Comparison of ENCODE assay signal across 8 mouse cellular contexts in the genomic region with DNA sequence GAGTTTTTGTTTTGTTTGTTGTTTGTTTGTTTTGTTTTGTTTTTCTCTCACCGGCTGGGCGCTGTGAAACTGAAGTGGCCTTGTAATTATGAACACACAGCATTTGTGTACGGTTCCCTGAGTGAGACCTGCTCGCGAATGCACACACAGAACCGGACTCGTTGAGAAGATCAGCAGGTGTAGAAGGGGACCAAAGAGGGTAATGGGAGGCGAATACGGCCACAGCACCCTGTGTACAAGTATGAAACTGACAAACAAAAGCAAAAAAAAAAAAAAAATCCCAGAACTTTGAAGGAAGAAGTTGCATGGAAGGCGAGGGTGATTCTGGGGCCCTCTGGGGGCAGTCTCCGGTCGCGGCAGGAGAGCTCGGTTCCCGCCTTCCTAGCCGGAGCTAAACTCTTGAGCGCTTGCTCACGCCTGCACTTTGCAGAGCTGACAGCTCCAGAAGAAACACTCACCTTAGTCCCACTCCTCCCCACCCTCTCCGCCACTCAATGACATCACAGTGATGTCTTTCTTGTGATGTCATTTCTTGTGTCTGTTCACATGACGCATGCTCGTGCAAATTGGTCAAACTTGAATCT. TPM values are rescaled to one million over a fixed set of nuclear protein-coding genes. Genes with fewer than 3 reads are reported as not detected.
DNase-seq lines count a peak whose midpoint lies in the region; ATAC-seq and TF ChIP-seq lines count a peak whose summit lies in the region.

No protein-coding gene starts in this region.

- under 1% methylated on average over 21 of the region's 21 CpGs for WGBS in forebrain, embryonic 16.5 days
- WGBS in midbrain, embryonic 13.5 days, result under 1% methylated on average over 21 of the region's 21 CpGs
- 2% methylated on average over 21 of the region's 21 CpGs for WGBS in cerebellum, adult 2 months

- H3K4me2 ChIP-seq in forebrain, embryonic 16.5 days (ENCODE audit: low read length), result peak overlapping the region; percentile 46
- H3K4me2 ChIP-seq in midbrain, embryonic 13.5 days (replicated peaks), result peak overlapping the region; percentile 53

- H3K27ac ChIP-seq in left cerebral cortex, adult 2 months, result no peak overlapping the region
- H3K27ac ChIP-seq in forebrain, embryonic 16.5 days (ENCODE audit: low read length), result no peak overlapping the region
- H3K27ac ChIP-seq in midbrain, embryonic 13.5 days, result no peak overlapping the region
- H3K27ac ChIP-seq in cerebellum, adult 2 months (ENCODE audit: insufficient read depth, low read length), result no peak overlapping the region

- TF ChIP-seq CTCF in left cerebral cortex, adult 2 months (IDR thresholded peaks at IDR 0.05), result no peak; the same call in 1 of the 2 replicates
- TF ChIP-seq CTCF in cerebellum, adult 2 months (IDR thresholded peaks at IDR 0.05; ENCODE audit: borderline replicate concordance, insufficient read depth, low read depth, low read length), result no peak

- TF ChIP-seq POLR2A in cerebellum, adult 2 months (IDR thresholded peaks at IDR 0.05; ENCODE audit: borderline replicate concordance, insufficient read depth, low read length), result no peak

- peak; percentile 36; the same call in 1 of the 2 replicates for ATAC-seq in forebrain, embryonic 16.5 days
- ATAC-seq in midbrain, embryonic 13.5 days, result no peak; the same call in 1 of the 2 replicates

- H3K9me3 ChIP-seq in forebrain, embryonic 16.5 days (ENCODE audit: control insufficient read depth, low read length), result no peaks in the 10 kb centered on the region; the same call in 1 of the 2 replicates
- no peaks in the 10 kb centered on the region; the same call in 1 of the 2 replicates for H3K9me3 ChIP-seq in midbrain, embryonic 13.5 days

- peaks cover 55% of the 10 kb centered on the region for H3K27me3 ChIP-seq in forebrain, embryonic 16.5 days (replicated peaks; ENCODE audit: control insufficient read depth, insufficient read depth, low read length)
- peaks cover 90% of the 10 kb centered on the region for H3K27me3 ChIP-seq in midbrain, embryonic 13.5 days
- H3K27me3 ChIP-seq in cerebellum, adult 2 months (ENCODE audit: control insufficient read depth, insufficient read depth, low read length), result peaks cover 15% of the 10 kb centered on the region; the same call in 1 of the 2 replicates

- no peaks in the 10 kb centered on the region for H3K36me3 ChIP-seq in forebrain, embryonic 16.5 days (ENCODE audit: control insufficient read depth, insufficient read depth)
- H3K36me3 ChIP-seq in midbrain, embryonic 13.5 days, result no peaks in the 10 kb centered on the region

- H3K4me1 ChIP-seq in forebrain, embryonic 16.5 days (replicated peaks; ENCODE audit: control insufficient read depth, insufficient read depth, low read length), result peaks cover 12% of the 10 kb centered on the region
- peaks cover 8% of the 10 kb centered on the region; the same call in 1 of the 2 replicates for H3K4me1 ChIP-seq in midbrain, embryonic 13.5 days (replicated peaks)
- H3K4me1 ChIP-seq in cerebellum, adult 2 months (ENCODE audit: control insufficient read depth, insufficient read depth, low read length), result no peaks in the 10 kb centered on the region

- intact Hi-C loops in left cerebral cortex, adult 2 months (cut with DNase I), result loop anchor here (2.0 kb wide), 2 partner anchors 19 to 21 kb away; no protein-coding TSS in a partner anchor
- intact Hi-C loops in left cerebral cortex, postnatal 36 days (cut with DNase I), result loop anchor here (5.0 kb wide), 1 partner anchor 78 kb away; no protein-coding TSS in a partner anchor

- H3K4me3 ChIP-seq in left cerebral cortex, adult 2 months, result peak overlapping the region; percentile 24; the same call in 1 of the 2 replicates
- H3K4me3 ChIP-seq in forebrain, embryonic 16.5 days (replicated peaks; ENCODE audit: low read length), result peak overlapping the region; percentile 29
- peak overlapping the region; percentile 31 for H3K4me3 ChIP-seq in midbrain, embryonic 13.5 days (replicated peaks)
- H3K4me3 ChIP-seq in cerebellum, adult 2 months (replicated peaks; ENCODE audit: insufficient read depth, low read depth, low read length), result no peak overlapping the region

- DNase-seq in left cerebral cortex, adult 2 months (ENCODE audit: extremely low spot score in 1 of 2, low spot score in 2 of 2), result no peak
- no peak for DNase-seq in left cerebral cortex, postnatal 36 days (ENCODE audit: low spot score in 2 of 2)
- DNase-seq in R1 (ENCODE audit: low read depth, low spot score), result peak; percentile 83
- DNase-seq in kidney, postnatal 4 days, result peak; percentile 56 to 71
- DNase-seq in frontal cortex, postnatal 10 days (ENCODE audit: low spot score in 2 of 2), result no peak
- DNase-seq in cerebellum, adult 2 months, result no peak

- no peak overlapping the region for H3K9ac ChIP-seq in forebrain, embryonic 16.5 days (replicated peaks; ENCODE audit: low read depth, low read length)
- H3K9ac ChIP-seq in midbrain, embryonic 13.5 days (replicated peaks), result no peak overlapping the region

RNA-seq across cellular contexts. Expression of gene Prss16, which starts 14.1 kb away (rescaled TPM):
- total RNA-seq in left cerebral cortex, adult 2 months (2021), result 1 to 10 TPM in 1 of 2 experiments, under 1 TPM in 1; 0.57 to 1.1 TPM
- 1 to 10 TPM in 1 of 2 experiments, under 1 TPM in 1; 0.34 to 1.1 TPM for total RNA-seq in left cerebral cortex, postnatal 36 days (2021)
- polyA plus RNA-seq in forebrain, embryonic 16.5 days (2015; fragmentation: Nextera tagmentation; extraction: Ambion mirVana), result 0.19 TPM in 1 of 2 replicates, not detected in the other
- not detected in 2 replicates for polyA plus RNA-seq in midbrain, embryonic 13.5 days (2015; fragmentation: Nextera tagmentation; extraction: Ambion mirVana)
- 0.36 and 1.1 TPM in 2 replicates for polyA plus RNA-seq in cerebellum, adult 2 months (2012; rRNA removed)

RNA-seq across cellular contexts. Expression of gene Pom121l2, which starts 14.4 kb away (rescaled TPM):
- not detected for total RNA-seq in left cerebral cortex, adult 2 months (2021)
- not detected for total RNA-seq in left cerebral cortex, postnatal 36 days (2021)
- not detected in 2 replicates for polyA plus RNA-seq in forebrain, embryonic 16.5 days (2015; fragmentation: Nextera tagmentation; extraction: Ambion mirVana)
- polyA plus RNA-seq in midbrain, embryonic 13.5 days (2015; fragmentation: Nextera tagmentation; extraction: Ambion mirVana), result not detected in 2 replicates
- not detected in 2 replicates for polyA plus RNA-seq in cerebellum, adult 2 months (2012; rRNA removed)

RNA-seq across cellular contexts. Expression of gene Hist1h2ah, which starts 39.9 kb away (rescaled TPM):
- total RNA-seq in left cerebral cortex, adult 2 months (2021), result 10 to 100 TPM; 18.8 to 25.6 TPM
- 10 to 100 TPM; 24.6 to 42.5 TPM for total RNA-seq in left cerebral cortex, postnatal 36 days (2021)
- not detected in 2 replicates for polyA plus RNA-seq in forebrain, embryonic 16.5 days (2015; fragmentation: Nextera tagmentation; extraction: Ambion mirVana)
- polyA plus RNA-seq in midbrain, embryonic 13.5 days (2015; fragmentation: Nextera tagmentation; extraction: Ambion mirVana), result 6.2 TPM in 1 of 2 replicates, not detected in the other
- not detected in 2 replicates for polyA plus RNA-seq in cerebellum, adult 2 months (2012; rRNA removed)

RNA-seq across cellular contexts. Expression of gene Hist1h2bk, which starts 40.2 kb away (rescaled TPM):
- 10 to 100 TPM; 12.2 to 13.5 TPM for total RNA-seq in left cerebral cortex, adult 2 months (2021)
- 10 to 100 TPM; 13.0 to 13.3 TPM for total RNA-seq in left cerebral cortex, postnatal 36 days (2021)
- polyA plus RNA-seq in forebrain, embryonic 16.5 days (2015; fragmentation: Nextera tagmentation; extraction: Ambion mirVana), result 3.3 TPM in 1 of 2 replicates, not detected in the other
- 4.0 and 5.5 TPM in 2 replicates for polyA plus RNA-seq in midbrain, embryonic 13.5 days (2015; fragmentation: Nextera tagmentation; extraction: Ambion mirVana)
- 0.34 TPM in 1 of 2 replicates, not detected in the other for polyA plus RNA-seq in cerebellum, adult 2 months (2012; rRNA removed)

RNA-seq across cellular contexts. Expression of gene Hist1h4i, which starts 45.7 kb away (rescaled TPM):
- total RNA-seq in left cerebral cortex, adult 2 months (2021), result 10 to 100 TPM; 58.2 to 75.2 TPM
- 10 to 100 TPM; 65.2 to 73.2 TPM for total RNA-seq in left cerebral cortex, postnatal 36 days (2021)
- 14.0 and 14.5 TPM in 2 replicates for polyA plus RNA-seq in forebrain, embryonic 16.5 days (2015; fragmentation: Nextera tagmentation; extraction: Ambion mirVana)
- 18.1 and 20.1 TPM in 2 replicates for polyA plus RNA-seq in midbrain, embryonic 13.5 days (2015; fragmentation: Nextera tagmentation; extraction: Ambion mirVana)
- polyA plus RNA-seq in cerebellum, adult 2 months (2012; rRNA removed), result 8.8 and 9.8 TPM in 2 replicates

Comparison
In these comparisons a context has a peak if more than half of its experiments do, and no peak if none do; other contexts are left out.
1. DNase-seq: peak in R1 (single experiment) and kidney, postnatal 4 days (2 of 2); none in left cerebral cortex, adult 2 months (0 of 2), left cerebral cortex, postnatal 36 days (0 of 2), frontal cortex, postnatal 10 days (0 of 2) and cerebellum, adult 2 months (0 of 2).